ENCODE assay signal across 9 mouse cellular contexts in genomic region chr11:19835221-19835745, GRCm38 (mm10).
DNase-seq lines count a peak whose midpoint lies in the region; ATAC-seq and TF ChIP-seq lines count a peak whose summit lies in the region.
"Had no signal": no experiment of that assay in that cellular context is flagged by ENCODE, and none has a peak within 500 bp of the region (broad histone marks: within the 10 kb centered on the region; RNA-seq: fewer than 3 reads in every experiment).

No protein-coding gene starts in this region.

- H3K27ac ChIP-seq in neural tube, embryonic 11.5 days (ENCODE audit: low read depth, low read length), result 0 out of 2 replicates have a peak overlapping the region, but pooled peaks have one; percentile 39
- H3K27ac ChIP-seq in forebrain, embryonic 10.5 days, result peak overlapping the region; percentile 40; the same call in 1 of the 2 replicates
- peak overlapping the region; percentile 88 for H3K27ac ChIP-seq in layer of hippocampus, adult 2 months
- H3K27ac ChIP-seq in midbrain, embryonic 15.5 days, result peak overlapping the region; percentile 69
- H3K27ac ChIP-seq: macrophage had no signal

- H3K4me3 ChIP-seq in neural tube, embryonic 11.5 days (ENCODE audit: low read depth, low read length), result no peak overlapping the region
- H3K4me3 ChIP-seq in forebrain, embryonic 10.5 days, result no peak overlapping the region
- H3K4me3 ChIP-seq in layer of hippocampus, adult 2 months, result no peak overlapping the region
- no peak overlapping the region for H3K4me3 ChIP-seq in midbrain, embryonic 15.5 days

- peak; percentile 76 for ATAC-seq in neural tube, embryonic 11.5 days (ENCODE audit: insufficient read depth, low FRiP score, low TSS enrichment)
- ATAC-seq in midbrain, embryonic 15.5 days (replicated peaks), result peak; percentile 93

- H3K4me2 ChIP-seq in neural tube, embryonic 11.5 days (ENCODE audit: low read depth), result no peak overlapping the region
- H3K4me2 ChIP-seq in midbrain, embryonic 15.5 days, result peak overlapping the region; percentile 14; the same call in 1 of the 2 replicates

- 36% methylated on average over 6 of the region's 6 CpGs for WGBS in neural tube, embryonic 11.5 days
- 56% methylated on average over 6 of the region's 6 CpGs for WGBS in forebrain, embryonic 10.5 days
- WGBS in midbrain, embryonic 15.5 days, result 8% methylated on average over 6 of the region's 6 CpGs

- peak overlapping the region; percentile 50; the same call in 1 of the 2 replicates for H3K9ac ChIP-seq in neural tube, embryonic 11.5 days (ENCODE audit: low read length)
- H3K9ac ChIP-seq in midbrain, embryonic 15.5 days, result 0 out of 2 replicates have a peak overlapping the region, but pooled peaks have one; percentile 1

- no peaks in the 10 kb centered on the region for H3K36me3 ChIP-seq in neural tube, embryonic 11.5 days (ENCODE audit: control insufficient read depth, insufficient read depth, low read length)
- H3K36me3 ChIP-seq in forebrain, embryonic 10.5 days (replicated peaks), result no peaks in the 10 kb centered on the region
- no peaks in the 10 kb centered on the region for H3K36me3 ChIP-seq in midbrain, embryonic 15.5 days (replicated peaks)

- TF ChIP-seq CTCF in layer of hippocampus, adult 2 months (conservative IDR thresholded peaks at IDR 0.05), result peak; percentile 48

- H3K27me3 ChIP-seq in neural tube, embryonic 11.5 days (ENCODE audit: control insufficient read depth, insufficient read depth, low read length), result no peaks in the 10 kb centered on the region
- no peaks in the 10 kb centered on the region for H3K27me3 ChIP-seq in forebrain, embryonic 10.5 days (ENCODE audit: poor library complexity, severe bottlenecking)
- H3K27me3 ChIP-seq in midbrain, embryonic 15.5 days (replicated peaks), result no peaks in the 10 kb centered on the region

- no peaks in the 10 kb centered on the region for H3K4me1 ChIP-seq in neural tube, embryonic 11.5 days (ENCODE audit: control insufficient read depth, insufficient read depth, low read length)
- H3K4me1 ChIP-seq in forebrain, embryonic 10.5 days, result peaks cover 16% of the 10 kb centered on the region
- peaks cover 12% of the 10 kb centered on the region for H3K4me1 ChIP-seq in midbrain, embryonic 15.5 days

- H3K9me3 ChIP-seq in neural tube, embryonic 11.5 days (ENCODE audit: control insufficient read depth, low read length), result no peaks in the 10 kb centered on the region
- no peaks in the 10 kb centered on the region for H3K9me3 ChIP-seq in forebrain, embryonic 10.5 days
- H3K9me3 ChIP-seq in midbrain, embryonic 15.5 days, result no peaks in the 10 kb centered on the region

- DNase-seq in neural tube, embryonic 11.5 days (ENCODE audit: low spot score), result peak; percentile 68
- no peak for DNase-seq in neural tube, embryonic 10.5 days (ENCODE audit: extremely low spot score, low spot score)
- no peak for DNase-seq in forebrain, embryonic 10.5 days (ENCODE audit: extremely low spot score, low spot score)
- peak; percentile 65 to 88 for DNase-seq in layer of hippocampus, adult 2 months (ENCODE audit: low spot score in 2 of 2)
- DNase-seq in urinary bladder, adult 2 months (ENCODE audit: low spot score), result no peak
- DNase-seq in spleen, postnatal 36 days (ENCODE audit: low spot score in 2 of 2), result no peak
- DNase-seq in heart, adult 11 months, result no peak

Comparison
In these comparisons a context has a peak if more than half of its experiments do, and no peak if none do; other contexts are left out.
1. DNase-seq: peak in neural tube, embryonic 11.5 days (single experiment) and layer of hippocampus, adult 2 months (2 of 2); none in neural tube, embryonic 10.5 days (single experiment), forebrain, embryonic 10.5 days (single experiment), urinary bladder, adult 2 months (single experiment), spleen, postnatal 36 days (0 of 2) and heart, adult 11 months (single experiment).
2. Peak in every context shown above with its lines, with median percentiles within 50 percentile points of each other: H3K27ac ChIP-seq.